Mouse (Mus musculus) right cerebral cortex, postnatal 10 days (tissue): ENCODE measurements around the gene Sclt1.
"Not testable (repeated sequence)": the region's sequence is repeated elsewhere in the genome, so short reads cannot be mapped to it uniquely, and the experiment has no call there.

Source experiments
- DNase-seq, 2 experiments: peaks; one replicate each; pipeline ENCODE4 v3.0.0; 2021; ENCODE audit warnings: low spot score in 2 of 2

Gene Sclt1

DNA sequence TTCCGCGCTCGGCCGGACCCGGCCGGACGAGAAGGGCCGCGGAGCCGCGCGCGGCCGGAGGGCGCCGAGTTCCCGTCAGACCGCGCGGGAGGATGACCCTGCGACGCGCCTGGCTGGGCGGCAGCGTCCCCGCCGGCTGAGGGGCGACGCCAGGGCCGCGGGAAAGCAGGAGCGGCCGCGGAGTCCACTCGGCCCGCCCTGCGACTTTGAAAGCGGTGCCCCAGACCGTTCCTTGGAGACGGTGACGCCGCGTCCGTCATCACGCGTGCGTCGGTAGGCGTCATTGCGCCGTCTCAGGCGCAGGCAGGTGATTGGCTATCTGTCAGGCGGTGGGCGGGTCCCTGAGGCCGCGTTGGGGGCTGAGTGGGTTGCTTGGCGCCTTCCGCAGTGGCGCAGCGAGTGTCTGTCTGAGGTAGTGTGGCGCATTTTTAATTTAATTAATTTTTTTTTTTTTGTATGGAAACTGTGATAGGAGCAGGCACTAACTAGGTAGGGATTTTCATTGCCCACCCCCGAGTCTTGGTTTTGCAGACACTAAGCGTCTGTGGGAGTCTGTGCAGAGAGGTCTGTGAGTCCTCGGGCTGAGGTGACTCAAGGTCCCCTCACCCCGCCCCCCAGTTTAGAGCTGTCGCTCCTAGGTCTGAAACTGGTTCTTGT lies at the start of gene Sclt1, which contains the start of gene D3Ertd751e:
TSS of gene Sclt1 (minus strand) at position 237 of the 657 bp plus-strand sequence.
TSS of gene D3Ertd751e (plus strand) at position 334 of the 657 bp plus-strand sequence.
- peak; percentile 99 for DNase-seq

DNA sequence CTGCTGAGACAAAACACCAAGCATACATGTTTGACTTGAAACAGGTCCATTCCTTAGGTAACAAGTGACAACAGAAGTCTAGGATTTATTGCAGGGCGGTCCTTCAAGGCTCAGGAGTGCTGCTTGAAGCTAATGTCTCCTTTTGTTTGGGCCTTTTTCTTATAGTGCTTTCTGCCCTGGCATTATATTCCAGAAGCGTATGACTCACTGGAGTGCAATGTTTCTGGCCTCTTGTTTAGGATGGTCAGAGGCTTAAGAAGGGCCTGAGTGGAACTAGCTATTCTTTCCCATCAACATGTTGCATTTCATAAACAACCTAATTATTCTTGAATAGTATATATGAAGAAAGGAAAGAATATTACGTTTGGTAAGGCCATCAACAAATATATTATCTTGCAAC lies 19.8 kb upstream of the Sclt1 start:
- DNase-seq, result no peak

- DNase-seq, result no peak
Measured at GRCm38 (mm10) chr3:41754556-41754955, 12.2 kb upstream of the Sclt1 start.

GRCm38 (mm10) chr3:41743436-41743835 lies 1.1 kb upstream of the Sclt1 start:
- no peak for DNase-seq

GRCm38 (mm10) chr3:41741601-41742277 lies 575 bp downstream of the Sclt1 start:
- peak; percentile 25 to 32 for DNase-seq

- no peak for DNase-seq
Measured at GRCm38 (mm10) chr3:41695681-41696080, 46.6 kb downstream of the Sclt1 start.

DNA sequence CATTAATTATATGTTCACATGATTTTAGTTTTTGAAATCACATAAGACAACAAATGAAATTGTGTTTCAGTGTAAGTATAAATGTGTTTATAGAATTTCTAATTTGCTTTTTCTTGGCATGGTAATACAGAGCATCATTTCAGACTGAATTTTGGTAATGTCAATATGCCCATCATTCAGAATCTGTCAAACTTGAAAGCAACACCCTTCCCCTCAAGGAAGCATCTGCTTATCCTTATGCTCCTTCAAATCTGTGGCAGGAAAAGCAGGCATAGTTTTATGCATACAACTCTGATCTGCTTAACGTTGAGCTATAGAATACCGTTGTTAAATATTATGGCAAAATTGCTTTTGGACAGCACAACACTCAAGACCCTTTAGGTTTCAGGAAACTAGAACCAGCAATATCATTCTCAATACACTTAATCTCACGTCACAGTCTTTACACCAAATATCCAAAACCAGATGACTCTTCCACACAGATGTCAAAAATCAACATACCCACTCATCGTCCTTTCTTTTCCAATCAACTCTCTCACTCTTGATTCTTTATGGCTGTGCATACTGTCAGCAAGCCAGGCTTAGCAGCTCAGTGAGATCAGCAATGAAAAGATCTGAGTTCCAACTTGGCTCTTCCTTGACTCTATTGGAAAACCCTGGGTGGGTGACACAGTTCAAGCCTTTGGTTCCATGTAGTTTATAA lies 49.7 kb downstream of the Sclt1 start:
- DNase-seq, result no peak

DNA sequence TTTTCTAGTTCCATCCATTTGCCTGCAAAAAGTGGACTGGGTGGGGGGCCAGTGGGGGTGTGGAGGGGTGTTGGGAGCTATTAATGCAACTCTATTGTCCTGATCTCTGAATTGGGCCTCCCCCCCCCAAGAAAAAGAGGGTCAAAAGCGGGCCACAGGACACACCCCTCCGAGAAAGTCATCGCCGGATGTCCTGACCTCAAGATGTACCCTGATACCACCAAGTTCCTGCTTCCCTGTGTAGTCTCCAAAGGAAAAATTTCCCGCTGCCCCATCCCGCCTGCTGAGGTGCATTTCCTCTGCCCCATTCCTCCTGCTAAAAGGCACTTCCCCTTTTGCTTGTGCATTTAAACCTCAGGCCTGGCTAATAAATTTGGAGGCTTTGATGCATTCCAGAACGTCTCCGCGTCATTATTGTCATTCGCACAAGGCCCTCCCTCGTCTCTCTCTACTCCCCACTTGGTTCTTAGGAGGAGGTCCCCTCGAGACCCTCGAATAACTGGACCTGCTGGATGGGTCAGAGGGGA lies 52.1 kb downstream of the Sclt1 start:
- not testable (repeated sequence) for DNase-seq

- no peak for DNase-seq
Measured at GRCm38 (mm10) chr3:41686396-41686795, 55.9 kb downstream of the Sclt1 start.

- no peak for DNase-seq
Measured at GRCm38 (mm10) chr3:41682084-41682483, 60.2 kb downstream of the Sclt1 start.

GRCm38 (mm10) chr3:41676648-41677047 lies 65.7 kb downstream of the Sclt1 start:
- DNase-seq, result no peak

- no peak for DNase-seq
Measured at GRCm38 (mm10) chr3:41674778-41675177, 67.5 kb downstream of the Sclt1 start.

GRCm38 (mm10) chr3:41655642-41656041 lies 86.7 kb downstream of the Sclt1 start:
- DNase-seq, result no peak

- no peak for DNase-seq
Measured at GRCm38 (mm10) chr3:41620971-41621370, 121.3 kb downstream of the Sclt1 start.

DNA sequence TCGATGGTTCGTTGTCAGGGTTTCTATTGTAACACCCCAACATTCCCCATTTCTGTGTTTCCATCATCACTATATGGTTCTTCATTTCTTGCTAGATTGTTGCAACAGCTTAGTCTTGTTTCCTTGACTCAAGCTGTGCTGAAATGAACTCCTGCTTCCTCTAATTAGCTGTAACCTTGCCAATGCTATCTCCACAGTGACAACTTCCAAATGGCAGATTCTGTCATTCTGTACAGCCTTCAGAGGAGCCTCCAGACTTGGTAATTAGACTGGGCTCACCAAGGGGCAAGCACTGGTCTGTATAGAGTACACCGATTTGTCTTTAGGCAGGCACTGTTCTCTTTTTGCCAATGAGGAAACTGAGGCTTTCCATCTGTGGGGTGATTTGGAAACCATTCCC lies 123.8 kb downstream of the Sclt1 start:
- no peak for DNase-seq

DNA sequence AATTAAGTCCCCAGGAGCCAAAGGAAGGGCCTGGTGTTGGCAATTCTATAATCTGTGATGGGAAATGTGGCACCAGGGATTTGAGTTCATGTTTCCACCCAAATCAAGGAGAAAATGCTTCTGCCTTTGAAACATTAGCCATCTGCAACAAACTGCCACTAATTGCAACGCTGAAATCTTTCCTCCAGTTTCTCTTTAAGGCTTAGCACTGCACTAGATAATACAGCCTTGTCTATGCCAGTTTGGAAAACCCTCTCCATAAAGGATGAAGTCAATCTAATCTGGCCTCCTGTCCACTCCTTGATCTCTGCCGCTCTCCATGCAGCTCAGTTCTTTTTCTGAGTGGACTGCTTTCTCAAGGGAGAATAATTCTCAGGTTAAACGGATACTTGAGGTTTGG lies 124.3 kb downstream of the Sclt1 start:
- no peak for DNase-seq

DNA sequence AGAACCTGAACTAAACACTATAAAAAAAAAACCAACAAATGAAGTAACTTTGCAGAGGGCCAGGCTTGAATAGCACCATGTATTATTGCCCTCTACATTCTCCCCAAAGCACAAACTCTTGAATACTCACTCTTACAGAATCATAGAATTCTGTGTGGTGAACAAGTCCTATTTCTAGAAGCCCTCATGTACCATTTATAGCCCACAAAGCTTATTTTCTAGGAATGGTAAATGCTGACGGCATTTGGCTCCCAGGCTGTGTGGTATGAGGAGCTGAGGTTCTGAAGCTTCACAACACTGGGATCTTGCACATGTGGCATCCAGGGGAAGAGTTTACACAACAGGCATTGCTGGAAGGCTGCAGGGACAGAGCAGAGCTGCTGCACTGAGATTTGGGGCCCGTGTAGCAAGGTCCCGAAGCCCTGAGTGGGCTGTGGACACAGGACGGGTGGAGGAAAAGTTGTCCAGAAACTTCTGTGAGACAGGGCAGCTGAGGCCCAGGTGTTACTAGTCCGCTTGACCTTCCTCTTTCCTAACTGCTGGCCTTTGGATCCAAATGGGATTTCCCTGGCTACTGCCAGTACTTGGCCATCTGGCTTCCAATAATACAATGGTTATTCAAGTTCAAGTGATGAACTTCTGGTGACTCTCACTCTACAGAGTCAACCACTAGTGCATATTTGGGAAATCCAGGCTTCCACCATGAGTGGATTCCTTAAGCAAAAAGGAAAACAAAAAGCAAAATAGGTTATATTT lies 127.9 kb downstream of the Sclt1 start:
- DNase-seq, result no peak

- DNase-seq, result no peak
Measured at GRCm38 (mm10) chr3:41613706-41614105, 128.6 kb downstream of the Sclt1 start.

- no peak for DNase-seq
Measured at GRCm38 (mm10) chr3:41612211-41612610, 130.1 kb downstream of the Sclt1 start.

DNA sequence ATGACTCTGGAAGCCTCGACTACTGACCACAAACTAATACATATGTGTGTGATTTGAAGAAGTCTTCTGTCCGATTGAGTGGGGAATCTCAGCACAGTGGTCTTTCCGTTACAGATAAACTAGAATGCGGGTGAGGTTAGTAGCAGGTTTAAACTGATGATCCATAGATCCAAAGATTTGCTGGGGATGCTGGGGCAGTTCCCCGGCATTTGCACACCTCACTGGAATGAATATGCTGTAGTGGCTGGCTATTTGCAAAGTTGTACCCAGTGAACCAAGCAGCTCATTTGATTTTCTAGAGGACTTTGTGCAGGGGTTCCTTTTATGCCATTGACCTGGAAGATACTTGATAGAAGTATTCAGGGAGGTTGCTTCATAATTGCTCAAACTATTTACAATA lies 133.2 kb downstream of the Sclt1 start:
- DNase-seq, result peak in 1 of 2 experiments; percentile 10

DNA sequence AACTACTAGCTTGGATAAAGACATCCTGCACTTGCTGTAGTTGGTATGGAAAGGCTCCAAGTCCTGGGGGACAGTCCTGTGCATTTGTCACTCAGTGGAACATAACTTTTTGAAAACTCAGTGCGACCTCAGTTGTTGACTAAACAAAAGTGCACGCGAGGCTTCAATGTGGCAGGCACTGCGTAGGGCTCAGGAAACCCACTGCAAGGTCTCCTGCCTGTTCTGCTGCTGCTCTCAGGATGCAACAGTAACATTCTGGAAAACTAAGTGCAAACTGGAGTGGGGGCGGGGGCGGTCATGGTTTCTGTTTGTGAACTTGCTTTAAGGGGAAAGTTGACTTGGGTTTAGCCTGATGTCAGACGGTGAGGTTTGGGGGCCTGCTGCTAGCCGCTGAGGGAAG lies 134.8 kb downstream of the Sclt1 start:
- peak in 1 of 2 experiments; percentile 18 for DNase-seq

GRCm38 (mm10) chr3:41607050-41607449 lies 135.3 kb downstream of the Sclt1 start:
- DNase-seq, result peak in 1 of 2 experiments; percentile 19
